Mouse (Mus musculus): ENCODE measurements at regions not wholly inside any gene's neighbourhood (a gene's known extent, or its start where the extent isn't known, plus 50 kb on each side); places are given as distances from the start of the nearest gene placed in this dataset.

DNA sequence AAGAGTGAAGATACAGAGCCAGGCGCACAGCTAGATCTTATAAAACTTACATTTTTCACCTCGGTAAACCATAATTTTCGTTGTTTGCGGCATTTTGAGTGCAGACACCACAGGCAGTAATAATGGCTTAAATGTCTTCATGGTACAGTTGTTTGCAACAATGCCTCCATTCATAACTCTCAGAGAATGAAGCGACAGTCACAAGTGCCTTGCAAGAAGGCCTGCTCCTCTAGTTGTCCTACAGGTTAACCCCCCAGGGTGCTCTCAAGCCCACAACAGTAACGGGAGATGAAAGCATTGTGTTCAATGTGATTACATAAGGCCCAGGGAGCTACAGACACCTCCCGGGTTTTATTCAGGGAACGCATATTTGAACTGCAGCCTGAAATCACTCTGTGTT is 150.1 kb upstream of the Fat1 start:
- in situ Hi-C loops (cut with MboI; ENCODE audit: low pct_ligation_motif_present, low pct_unique_long_range_greater_than_20kb, low sequenced_read_pairs), result no loop called here
- no peak for DNase-seq (ENCODE audit: extremely low read depth)
- Histone ChIP-seq H3K4me3 (replicated peaks in 1 of 3; ENCODE audit: low read depth in 2 of 3, low read length in 2 of 3, poor library complexity in 1 of 3) (no peak overlapping the region), H3K9ac (ENCODE audit: insufficient read depth, low read depth) (no peak overlapping the region), H3K27me3 (replicated peaks) (no peaks in the 10 kb centered on the region), H3K36me3 (replicated peaks in 1 of 2; ENCODE audit: control insufficient read depth in 1 of 2, insufficient read depth in 1 of 2, low read length in 1 of 2) (no peaks in the 10 kb centered on the region), H3K9me3 (replicated peaks; ENCODE audit: low read length) (peaks cover 44% of the 10 kb centered on the region), H3K79me2 (replicated peaks; ENCODE audit: control insufficient read depth, extremely low read depth, insufficient read depth, poor library complexity, severe bottlenecking) (no peaks in the 10 kb centered on the region), H3K27ac (ENCODE audit: insufficient read depth, low read depth) (no peak overlapping the region), H3K4me1 (ENCODE audit: control insufficient read depth in 1 of 2, insufficient read depth in 2 of 2) (no peaks in the 10 kb centered on the region), H3K4me2 (ENCODE audit: insufficient read depth, low read depth, poor library complexity, severe bottlenecking) (no peak overlapping the region)
- dilution Hi-C loops (cut with MboI; ENCODE audit: extremely low pct_ligation_motif_present, extremely low pct_unique_long_range_greater_than_20kb, low sequenced_read_pairs), result no loop called here
- no peak for TF ChIP-seq E2F4 (IDR thresholded peaks at IDR 0.05; ENCODE audit: insufficient replicate concordance, low read depth, low read length)
- no peak for TF ChIP-seq NELFE (IDR thresholded peaks at IDR 0.05; ENCODE audit: low read depth, low read length)
- TF ChIP-seq USF1 (IDR thresholded peaks at IDR 0.05; ENCODE audit: low read depth, low read length), result no peak
- no peak for TF ChIP-seq UBTF (IDR thresholded peaks at IDR 0.05; ENCODE audit: low read depth, low read length)
- TF ChIP-seq SIN3A (IDR thresholded peaks at IDR 0.05; ENCODE audit: low read length), result no peak
- TF ChIP-seq HCFC1 (IDR thresholded peaks at IDR 0.05; ENCODE audit: low read depth, low read length), result no peak
- TF ChIP-seq POLR2A (IDR thresholded peaks at IDR 0.05; ENCODE audit: low read depth, low read length), result no peak
- TF ChIP-seq RAD21 (IDR thresholded peaks at IDR 0.05; ENCODE audit: low read depth, low read length), result no peak
- TF ChIP-seq MAX (IDR thresholded peaks at IDR 0.05; ENCODE audit: low read length), result no peak
- TF ChIP-seq KAT2A (IDR thresholded peaks at IDR 0.05; ENCODE audit: insufficient replicate concordance, low read length), result no peak
- no peak for TF ChIP-seq JUN (IDR thresholded peaks at IDR 0.05; ENCODE audit: insufficient read depth, low read depth, low read length)
- TF ChIP-seq BHLHE40 (IDR thresholded peaks at IDR 0.05; ENCODE audit: low read depth, low read length), result no peak
- no peak for TF ChIP-seq ZMIZ1 (IDR thresholded peaks at IDR 0.05; ENCODE audit: low read depth, low read length)
- TF ChIP-seq USF2 (conservative IDR thresholded peaks at IDR 0.05; ENCODE audit: low read depth, low read length), result no peak
- TF ChIP-seq NRF1 (IDR thresholded peaks at IDR 0.05; ENCODE audit: low read depth, low read length), result no peak
- no peak for TF ChIP-seq CHD1 (IDR thresholded peaks at IDR 0.05; ENCODE audit: low read depth, low read length)
- no peak for TF ChIP-seq ZC3H11A (IDR thresholded peaks at IDR 0.05; ENCODE audit: low read depth, low read length)
- TF ChIP-seq SMC3 (IDR thresholded peaks at IDR 0.05; ENCODE audit: low read depth, low read length), result no peak

DNA sequence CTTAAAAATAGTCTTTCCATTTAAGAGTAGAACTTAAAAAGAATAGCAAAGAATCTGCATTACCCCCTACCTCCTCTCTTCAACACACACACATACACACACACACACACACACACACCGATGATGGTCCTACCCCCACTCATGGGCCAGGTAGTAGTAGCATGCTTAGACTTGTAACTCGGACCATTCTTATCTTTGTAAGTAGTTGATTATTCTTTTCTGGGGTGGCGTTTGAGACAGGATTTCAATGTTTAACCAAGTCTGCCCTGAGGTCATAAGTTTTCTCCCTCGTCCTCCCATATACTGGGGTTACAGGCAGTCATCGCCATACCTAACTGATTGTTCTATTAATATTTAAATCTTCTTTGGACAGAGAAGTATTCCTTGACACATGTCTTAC is 148.5 kb upstream of the Fat1 start:
- Histone ChIP-seq H3K9ac (ENCODE audit: insufficient read depth, low read depth) (no peak overlapping the region), H3K36me3 (replicated peaks in 1 of 2; ENCODE audit: control insufficient read depth in 1 of 2, insufficient read depth in 1 of 2, low read length in 1 of 2) (no peaks in the 10 kb centered on the region), H3K27ac (ENCODE audit: insufficient read depth, low read depth) (no peak overlapping the region), H3K4me3 (replicated peaks in 1 of 3; ENCODE audit: low read depth in 2 of 3, low read length in 2 of 3, poor library complexity in 1 of 3) (no peak overlapping the region), H3K9me3 (replicated peaks; ENCODE audit: low read length) (peaks cover 43% of the 10 kb centered on the region), H3K79me2 (replicated peaks; ENCODE audit: control insufficient read depth, extremely low read depth, insufficient read depth, poor library complexity, severe bottlenecking) (no peaks in the 10 kb centered on the region), H3K4me2 (ENCODE audit: insufficient read depth, low read depth, poor library complexity, severe bottlenecking) (no peak overlapping the region), H3K4me1 (ENCODE audit: control insufficient read depth in 1 of 2, insufficient read depth in 2 of 2) (no peaks in the 10 kb centered on the region), H3K27me3 (replicated peaks) (no peaks in the 10 kb centered on the region)
- no peak for DNase-seq (ENCODE audit: extremely low read depth)
- in situ Hi-C loops (cut with MboI; ENCODE audit: low pct_ligation_motif_present, low pct_unique_long_range_greater_than_20kb, low sequenced_read_pairs), result no loop called here
- TF ChIP-seq EP300 (IDR thresholded peaks at IDR 0.05; ENCODE audit: low read length) (no peak), NELFE (IDR thresholded peaks at IDR 0.05; ENCODE audit: low read depth, low read length) (no peak), RCOR1 (conservative IDR thresholded peaks at IDR 0.05; ENCODE audit: low read depth, low read length) (no peak)
- dilution Hi-C loops (cut with MboI; ENCODE audit: extremely low pct_ligation_motif_present, extremely low pct_unique_long_range_greater_than_20kb, low sequenced_read_pairs), result no loop called here
